23 mouse cellular contexts compared by ENCODE assay signal in the genomic region with DNA sequence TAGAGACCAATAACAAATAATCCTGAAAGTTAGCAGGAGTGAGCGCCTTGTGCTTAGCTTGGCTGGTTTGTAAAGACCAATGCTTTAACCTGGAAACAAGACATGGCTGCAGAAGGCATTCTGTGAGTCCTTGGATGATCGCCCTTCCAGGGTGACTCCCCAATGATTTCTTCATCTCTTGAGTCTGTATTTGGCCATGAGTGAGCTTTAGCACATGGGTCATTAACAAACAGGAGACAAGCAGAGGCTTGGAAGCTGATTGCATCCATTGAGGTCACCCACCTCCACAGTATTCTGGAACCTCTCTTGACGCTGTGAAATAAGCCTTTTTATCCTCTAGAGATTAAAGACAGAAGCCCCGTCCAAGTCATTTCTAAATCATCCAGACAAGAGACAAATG. TPM values are rescaled to one million over a fixed set of nuclear protein-coding genes. Genes with fewer than 3 reads are reported as not detected.
A peak's percentile ranks its signal among the peaks of the same experiment; 100 is the strongest.
DNase-seq lines count a peak whose midpoint lies in the region; ATAC-seq and TF ChIP-seq lines count a peak whose summit lies in the region.
"Had no signal": no experiment of that assay in that cellular context is flagged by ENCODE, and none has a peak within 500 bp of the region (broad histone marks: within the 10 kb centered on the region; RNA-seq: fewer than 3 reads in every experiment).

No protein-coding gene starts in this region.

- WGBS in heart, embryonic 12.5 days = 85% methylated on average over 4 of the region's 4 CpGs
- 81% methylated on average over 4 of the region's 4 CpGs for WGBS in cerebellum, adult 2 months

- H3K27ac ChIP-seq in gastrocnemius, adult 2 months = peak overlapping the region; percentile 67
- no peak overlapping the region for H3K27ac ChIP-seq in heart, embryonic 12.5 days (ENCODE audit: poor library complexity, severe bottlenecking)
- H3K27ac ChIP-seq in cerebellum, adult 2 months (ENCODE audit: insufficient read depth, low read length) = no peak overlapping the region
- H3K27ac ChIP-seq: forebrain, embryonic 13.5 days; hindbrain, embryonic 14.5 days; limb, embryonic 10.5 days; limb, embryonic 15.5 days; liver, embryonic 13.5 days had no signal

- H3K4me3 ChIP-seq in gastrocnemius, adult 2 months = no peak overlapping the region
- H3K4me3 ChIP-seq in heart, embryonic 12.5 days = no peak overlapping the region
- H3K4me3 ChIP-seq in cerebellum, adult 2 months (replicated peaks; ENCODE audit: insufficient read depth, low read depth, low read length) = no peak overlapping the region
- H3K4me3 ChIP-seq: forebrain, embryonic 13.5 days; limb, embryonic 10.5 days; limb, embryonic 15.5 days; liver, embryonic 13.5 days had no signal

- no peak overlapping the region for H3K4me2 ChIP-seq in heart, embryonic 12.5 days
- H3K4me2 ChIP-seq: forebrain, embryonic 13.5 days; hindbrain, embryonic 14.5 days; limb, embryonic 15.5 days; liver, embryonic 13.5 days had no signal

- H3K4me1 ChIP-seq in heart, embryonic 12.5 days (replicated peaks) = no peaks in the 10 kb centered on the region
- H3K4me1 ChIP-seq in cerebellum, adult 2 months (ENCODE audit: control insufficient read depth, insufficient read depth, low read length) = no peaks in the 10 kb centered on the region
- H3K4me1 ChIP-seq: forebrain, embryonic 13.5 days; limb, embryonic 10.5 days; limb, embryonic 15.5 days; liver, embryonic 13.5 days had no signal

- no peaks in the 10 kb centered on the region for H3K9me3 ChIP-seq in heart, embryonic 12.5 days (replicated peaks)
- H3K9me3 ChIP-seq: forebrain, embryonic 13.5 days; limb, embryonic 10.5 days; limb, embryonic 15.5 days; liver, embryonic 13.5 days had no signal

- no peaks in the 10 kb centered on the region for H3K27me3 ChIP-seq in heart, embryonic 12.5 days (replicated peaks)
- no peaks in the 10 kb centered on the region for H3K27me3 ChIP-seq in cerebellum, adult 2 months (ENCODE audit: control insufficient read depth, insufficient read depth, low read length)
- H3K27me3 ChIP-seq: forebrain, embryonic 13.5 days; limb, embryonic 15.5 days; liver, embryonic 13.5 days had no signal

- no peak for DNase-seq in gastrocnemius, adult 2 months
- DNase-seq in gastrocnemius, postnatal 25 days = no peak
- peak; percentile 24 to 61 for DNase-seq in heart, adult 9 months (ENCODE audit: low spot score in 2 of 2)
- DNase-seq in adrenal gland, postnatal 14 days = peak; percentile 38
- no peak for DNase-seq in cerebellum, adult 2 months
- DNase-seq in retina, postnatal 1 day = no peak
- DNase-seq: cerebellum, adult 18-20 months; cerebellum, postnatal 14 days; kidney, postnatal 14 days; layer of hippocampus, adult 9-11 months; liver, embryonic 13.5 days; lung, adult 18-20 months; lung, postnatal 4 days; midbrain, embryonic 14.5 days; thymus, postnatal 4 days had no signal

- no peak for ATAC-seq in heart, embryonic 12.5 days (ENCODE audit: insufficient number of reproducible peaks, low FRiP score)
- ATAC-seq: CD4-positive, CD25-positive, alpha-beta regulatory T cell, adult 4 months; forebrain, embryonic 13.5 days; intestine, postnatal 0 days; lung, postnatal 0 days had no signal

- no peak for TF ChIP-seq POLR2A in cerebellum, adult 2 months (IDR thresholded peaks at IDR 0.05; ENCODE audit: borderline replicate concordance, insufficient read depth, low read length)

- TF ChIP-seq CTCF in gastrocnemius, adult 2 months (IDR thresholded peaks at IDR 0.05) = no peak
- no peak for TF ChIP-seq CTCF in cerebellum, adult 2 months (IDR thresholded peaks at IDR 0.05; ENCODE audit: borderline replicate concordance, insufficient read depth, low read depth, low read length)

- intact Hi-C loops in gastrocnemius, adult 2 months (cut with DNase I) = no loop called here

- no peaks in the 10 kb centered on the region for H3K36me3 ChIP-seq in heart, embryonic 12.5 days
- H3K36me3 ChIP-seq: limb, embryonic 10.5 days; limb, embryonic 15.5 days; liver, embryonic 13.5 days had no signal

- H3K9ac ChIP-seq in heart, embryonic 12.5 days = no peak overlapping the region
- H3K9ac ChIP-seq: forebrain, embryonic 13.5 days; hindbrain, embryonic 14.5 days; limb, embryonic 15.5 days; liver, embryonic 13.5 days had no signal

RNA-seq across cellular contexts. Expression of gene Mast4, which starts 57.1 kb away (rescaled TPM):
- total RNA-seq in gastrocnemius, adult 2 months (2021) = 10 to 100 TPM; 47.2 to 49.9 TPM
- 10 to 100 TPM; 24.5 to 37.3 TPM for total RNA-seq in gastrocnemius, postnatal 25 days (2021)
- 52.1 and 55.0 TPM in 2 replicates for polyA plus RNA-seq in heart, embryonic 12.5 days (2016; fragmentation: Nextera tagmentation; extraction: Ambion mirVana)
- total RNA-seq in adrenal gland, postnatal 14 days (2021) = 60.8 and 61.5 TPM in 2 replicates
- polyA plus RNA-seq in cerebellum, adult 2 months (2012; rRNA removed) = 18.0 and 21.2 TPM in 2 replicates

Comparison
In these comparisons a context has a peak if more than half of its experiments do, and no peak if none do; other contexts are left out.
1. DNase-seq: peak in heart, adult 9 months (2 of 2) and adrenal gland, postnatal 14 days (single experiment); none in gastrocnemius, adult 2 months (single experiment), gastrocnemius, postnatal 25 days (single experiment), cerebellum, adult 2 months (0 of 2) and retina, postnatal 1 day (single experiment).